Mouse (Mus musculus) frontal cortex, postnatal 25 days (tissue): ENCODE measurements around the gene Dip2c.

Experiments
- DNase-seq, 2 experiments: peaks; one replicate each; pipeline ENCODE4 v3.0.0; 2022; ENCODE audit warnings: low spot score in 2 of 2

The Dip2c gene

GRCm38 (mm10) chr13:9538556-9538955 lies 262.2 kb downstream of the Dip2c start:
- no peak for DNase-seq

- DNase-seq = no peak
Observed at GRCm38 (mm10) chr13:9547698-9548344, 271.5 kb downstream of the Dip2c start.

- no peak for DNase-seq
Observed at GRCm38 (mm10) chr13:9562099-9562498, 285.8 kb downstream of the Dip2c start.

GRCm38 (mm10) chr13:9562921-9563320 lies 286.6 kb downstream of the Dip2c start:
- no peak for DNase-seq

GRCm38 (mm10) chr13:9568852-9569251 lies 292.5 kb downstream of the Dip2c start:
- DNase-seq = no peak

GRCm38 (mm10) chr13:9576686-9577085 lies 300.4 kb downstream of the Dip2c start:
- no peak for DNase-seq

- no peak for DNase-seq
Observed at GRCm38 (mm10) chr13:9578456-9578855, 302.1 kb downstream of the Dip2c start.

GRCm38 (mm10) chr13:9581821-9582220 lies 305.5 kb downstream of the Dip2c start:
- DNase-seq = no peak

- DNase-seq = no peak
Observed at GRCm38 (mm10) chr13:9583579-9583978, 307.3 kb downstream of the Dip2c start.

GRCm38 (mm10) chr13:9599334-9600096 lies 323.2 kb downstream of the Dip2c start:
- no peak for DNase-seq

- DNase-seq = no peak
Observed at GRCm38 (mm10) chr13:9601350-9601749, 325.0 kb downstream of the Dip2c start.

GRCm38 (mm10) chr13:9611229-9611628 lies 334.9 kb downstream of the Dip2c start:
- no peak for DNase-seq

- DNase-seq = no peak
Observed at GRCm38 (mm10) chr13:9632684-9633083, 356.4 kb downstream of the Dip2c start.

GRCm38 (mm10) chr13:9635951-9636350 lies 359.6 kb downstream of the Dip2c start:
- DNase-seq = no peak

- DNase-seq = no peak
Observed at GRCm38 (mm10) chr13:9636505-9636904, 360.2 kb downstream of the Dip2c start.

- DNase-seq = no peak
Observed at GRCm38 (mm10) chr13:9637949-9638348, 361.6 kb downstream of the Dip2c start.

- DNase-seq = no peak
Observed at GRCm38 (mm10) chr13:9648716-9649115, 372.4 kb downstream of the Dip2c start.

- DNase-seq = no peak
Observed at GRCm38 (mm10) chr13:9649894-9650293, 373.6 kb downstream of the Dip2c start.

- DNase-seq = no peak
Observed at GRCm38 (mm10) chr13:9650580-9650979, 374.3 kb downstream of the Dip2c start.

- no peak for DNase-seq
Observed at GRCm38 (mm10) chr13:9653018-9653417, 376.7 kb downstream of the Dip2c start.

- no peak for DNase-seq
Observed at GRCm38 (mm10) chr13:9656613-9657012, 380.3 kb downstream of the Dip2c start.

GRCm38 (mm10) chr13:9660711-9661110 lies 384.4 kb downstream of the Dip2c start:
- DNase-seq = no peak

GRCm38 (mm10) chr13:9663593-9663992 lies 387.3 kb downstream of the Dip2c start:
- no peak for DNase-seq
